Mouse (Mus musculus) heart, adult 2 months (tissue): Measurements from ENCODE around the gene Gpd2.

ENCODE experiments used
- CTCF ChIP-seq: fragments of 200-600 bp; IDR thresholded peaks from 2 replicates; pipeline ENCODE4 v1.8.1; 2022; ENCODE audit warnings: antibody characterized with exemption, mild to moderate bottlenecking, moderate library complexity
- EP300 ChIP-seq: fragments of 200-500 bp; IDR thresholded peaks from 2 replicates; pipeline ENCODE4 v1.6.1; 2011; ENCODE audit warnings: low read depth, low read length, control low read depth; ENCODE audit not compliant: insufficient read depth
- POLR2A ChIP-seq: fragments of 200-500 bp; IDR thresholded peaks from 2 replicates; pipeline ENCODE4 v1.6.1; 2011; ENCODE audit warnings: mild to moderate bottlenecking, low read depth, low read length, control low read depth; ENCODE audit not compliant: insufficient read depth

DNA sequence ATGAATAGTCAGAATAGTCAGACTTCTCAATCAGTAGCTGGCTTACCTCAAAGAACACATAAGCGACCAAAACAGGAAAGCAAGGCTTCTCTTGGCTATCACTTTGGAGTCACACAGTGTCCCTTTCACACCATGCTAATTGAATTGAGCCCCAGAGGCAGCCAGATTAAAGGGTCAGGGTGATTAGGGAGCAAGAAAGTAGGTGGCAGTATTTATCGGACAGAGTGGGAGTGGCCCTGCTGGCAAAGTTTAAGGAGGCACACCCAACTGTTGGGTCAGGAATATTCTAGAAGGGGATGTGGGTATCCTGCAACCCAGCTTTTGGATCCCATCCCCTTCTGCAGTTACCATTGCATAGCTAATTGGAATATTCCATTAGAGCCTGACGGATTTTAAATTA, 80.9 kb downstream of the Gpd2 start:
- TF ChIP-seq CTCF (no peak), POLR2A (no peak), EP300 (no peak)
